Mouse (Mus musculus): ENCODE measurements around the gene Cir1. TPM values are rescaled to one million over a fixed set of nuclear protein-coding genes. Genes with fewer than 3 reads are reported as not detected.

The Cir1 gene
- total RNA-seq, 2 experiments from 2014 or later = 12.9 to 16.7 TPM

Other genes starting within 250 kb of the Cir1 start
- gene Ola1, start 93.8 kb downstream of the Cir1 start, total RNA-seq (2021) = 10 to 100 TPM; 48.1 to 54.0 TPM
- gene Sp9, start 40.8 kb downstream of the Cir1 start, total RNA-seq (2021) = not detected
- gene Scrn3, start 100 bp downstream of the Cir1 start, total RNA-seq (2021) = 10 to 100 TPM; 18.8 to 21.2 TPM
- gene Gpr155, start 73.9 kb upstream of the Cir1 start, total RNA-seq (2021) = 1 to 10 TPM; 6.2 to 8.4 TPM
- 10 to 100 TPM; 14.6 to 16.3 TPM for gene Wipf1, start 217.0 kb upstream of the Cir1 start, total RNA-seq (2021)

All from adrenal gland, adult 18-20 months (tissue).